In genomic region chr5:28689136-28689535, GRCm38 (mm10) we compare ENCODE assay signal across 10 mouse cellular contexts.
"Had no signal": no experiment of that assay in that cellular context is flagged by ENCODE, and none has a peak within 500 bp of the region (broad histone marks: within the 10 kb centered on the region; RNA-seq: fewer than 3 reads in every experiment).

No protein-coding gene starts in this region.

- H3K27ac ChIP-seq: limb, embryonic 13.5 days; liver, embryonic 14.5 days; midbrain, embryonic 15.5 days; neural tube, embryonic 12.5 days had no signal

- H3K4me1 ChIP-seq: limb, embryonic 13.5 days; midbrain, embryonic 15.5 days; neural tube, embryonic 12.5 days had no signal

- H3K36me3 ChIP-seq: limb, embryonic 13.5 days; midbrain, embryonic 15.5 days; neural tube, embryonic 12.5 days had no signal

- DNase-seq: kidney, adult 8-10 months; layer of hippocampus, adult 9-11 months; layer of hippocampus, postnatal 36 days; lung, adult 18-20 months; spleen, adult 18-20 months had no signal

- H3K4me3 ChIP-seq: limb, embryonic 13.5 days; midbrain, embryonic 15.5 days; neural tube, embryonic 12.5 days had no signal

- H3K27me3 ChIP-seq: limb, embryonic 13.5 days; midbrain, embryonic 15.5 days; neural tube, embryonic 12.5 days had no signal

- ATAC-seq: inflammation-experienced regulatory T-cells, adult 6 months; midbrain, embryonic 15.5 days had no signal
